ENCODE assay signal across 17 mouse cellular contexts in the genomic region with DNA sequence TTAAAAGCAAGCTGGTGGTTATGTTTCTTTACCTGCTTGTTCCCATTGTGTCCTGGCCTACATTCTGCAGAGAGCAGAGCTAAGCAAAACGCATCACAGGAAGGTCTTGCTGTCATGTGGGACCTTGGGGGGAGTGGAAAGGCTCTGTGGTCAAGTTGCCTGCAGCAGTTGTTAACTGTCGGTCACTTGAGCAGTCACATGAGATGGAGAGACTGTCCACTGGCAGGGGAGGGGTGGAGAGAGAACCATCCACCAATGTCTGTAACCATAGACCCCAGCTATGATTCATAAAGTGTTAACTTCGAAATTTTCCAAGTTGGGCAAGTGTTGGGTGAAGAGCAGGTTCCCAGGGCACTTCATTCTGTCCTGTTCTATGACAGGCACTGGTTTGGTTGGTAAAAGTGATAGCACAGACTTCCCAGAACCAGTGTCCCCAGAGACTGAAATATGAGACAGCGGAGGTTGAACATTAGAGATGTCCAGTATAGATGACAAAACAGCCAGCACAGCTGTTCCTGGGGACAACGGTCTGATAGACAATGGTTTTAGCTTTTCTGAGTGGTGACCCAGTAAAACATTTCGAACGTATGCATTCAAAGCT. TPM values are rescaled to one million over a fixed set of nuclear protein-coding genes. Genes with fewer than 3 reads are reported as not detected.
A peak's percentile ranks its signal among the peaks of the same experiment; 100 is the strongest.
DNase-seq lines count a peak whose midpoint lies in the region; ATAC-seq and TF ChIP-seq lines count a peak whose summit lies in the region.
"Had no signal": no experiment of that assay in that cellular context is flagged by ENCODE, and none has a peak within 500 bp of the region (broad histone marks: within the 10 kb centered on the region; RNA-seq: fewer than 3 reads in every experiment).

No protein-coding gene starts in this region.

- peak; percentile 47 for DNase-seq in gastrocnemius, adult 18-20 months (ENCODE audit: low spot score)
- no peak for DNase-seq in gastrocnemius, postnatal 4 days (ENCODE audit: low spot score in 2 of 2)
- peak; percentile 66 for DNase-seq in heart, embryonic 10.5 days (ENCODE audit: low spot score)
- DNase-seq in heart, postnatal 4 days, result peak; percentile 57
- DNase-seq in Muller cell, postnatal 12 days (ENCODE audit: inconsistent ontology term), result no peak
- DNase-seq: cerebellum, adult 11-12 months; kidney, adult 8-10 months; layer of hippocampus, postnatal 36 days; thymus, postnatal 36 days had no signal

- H3K79me2 ChIP-seq in C2C12 (ENCODE audit: control insufficient read depth, insufficient read depth), result no peaks in the 10 kb centered on the region

- no peak overlapping the region for H3K4me3 ChIP-seq in C2C12 (ENCODE audit: insufficient read depth, poor library complexity, severe bottlenecking)
- H3K4me3 ChIP-seq in heart, embryonic 10.5 days, result no peak overlapping the region
- H3K4me3 ChIP-seq in neural tube, embryonic 15.5 days (replicated peaks), result no peak overlapping the region
- H3K4me3 ChIP-seq: embryonic facial prominence, embryonic 12.5 days; megakaryocyte, embryonic 14.5 days had no signal

- no peaks in the 10 kb centered on the region for H3K36me3 ChIP-seq in C2C12 (ENCODE audit: control insufficient read depth, insufficient read depth)
- H3K36me3 ChIP-seq in heart, embryonic 10.5 days, result no peaks in the 10 kb centered on the region
- H3K36me3 ChIP-seq in neural tube, embryonic 15.5 days, result no peaks in the 10 kb centered on the region
- H3K36me3 ChIP-seq: embryonic facial prominence, embryonic 12.5 days had no signal

- no peaks in the 10 kb centered on the region for H3K79me3 ChIP-seq in C2C12 (ENCODE audit: low read depth)

- no peaks in the 10 kb centered on the region for H3K9me3 ChIP-seq in heart, embryonic 10.5 days
- no peaks in the 10 kb centered on the region for H3K9me3 ChIP-seq in neural tube, embryonic 15.5 days (replicated peaks)
- H3K9me3 ChIP-seq: embryonic facial prominence, embryonic 12.5 days; megakaryocyte, embryonic 14.5 days had no signal

- peaks cover 24% of the 10 kb centered on the region for H3K4me1 ChIP-seq in heart, embryonic 10.5 days
- no peaks in the 10 kb centered on the region for H3K4me1 ChIP-seq in neural tube, embryonic 15.5 days
- H3K4me1 ChIP-seq: embryonic facial prominence, embryonic 12.5 days; megakaryocyte, embryonic 14.5 days had no signal

- no peak overlapping the region for H3K4me2 ChIP-seq in neural tube, embryonic 15.5 days
- H3K4me2 ChIP-seq: embryonic facial prominence, embryonic 12.5 days had no signal

- no peak for ATAC-seq in cerebellum, adult (ENCODE audit: insufficient number of reproducible peaks, low FRiP score, low TSS enrichment)
- no peak for ATAC-seq in neural tube, embryonic 15.5 days (ENCODE audit: low FRiP score)

- peak overlapping the region; percentile 83 for H3K27ac ChIP-seq in heart, embryonic 10.5 days
- H3K27ac ChIP-seq in neural tube, embryonic 15.5 days (replicated peaks), result no peak overlapping the region
- H3K27ac ChIP-seq: embryonic facial prominence, embryonic 12.5 days had no signal

- 54% methylated on average over 7 of the region's 7 CpGs for WGBS in heart, embryonic 10.5 days
- WGBS in neural tube, embryonic 15.5 days, result 74% methylated on average over 7 of the region's 7 CpGs

- no peak overlapping the region for H3ac ChIP-seq in C2C12 (ENCODE audit: control insufficient read depth, insufficient read length, low read depth)

- H3K27me3 ChIP-seq in C2C12 (ENCODE audit: control insufficient read depth, insufficient read depth, insufficient read length), result no peaks in the 10 kb centered on the region
- no peaks in the 10 kb centered on the region for H3K27me3 ChIP-seq in heart, embryonic 10.5 days (ENCODE audit: insufficient read depth, poor library complexity, severe bottlenecking)
- H3K27me3 ChIP-seq in neural tube, embryonic 15.5 days (replicated peaks), result no peaks in the 10 kb centered on the region
- H3K27me3 ChIP-seq: embryonic facial prominence, embryonic 12.5 days; megakaryocyte, embryonic 14.5 days had no signal

- no peak for TF ChIP-seq CTCF in C2C12 (IDR thresholded peaks at IDR 0.05; ENCODE audit: control insufficient read depth, insufficient read depth, insufficient read length)

- no peak overlapping the region for H3K9ac ChIP-seq in neural tube, embryonic 15.5 days (replicated peaks)
- H3K9ac ChIP-seq: embryonic facial prominence, embryonic 12.5 days; forebrain, postnatal 0 days had no signal

TF ChIP-seq in C2C12, 6 proteins besides CTCF, POLR2A, EP300 and RAD21:
- TF ChIP-seq CEBPB (IDR thresholded peaks at IDR 0.05; ENCODE audit: low read depth), result no peak
- peak; percentile 63 for TF ChIP-seq USF1 (IDR thresholded peaks at IDR 0.05; ENCODE audit: low read depth)
- peak; percentile 77 for TF ChIP-seq MYOD1 (IDR thresholded peaks at IDR 0.05; ENCODE audit: control insufficient read depth, insufficient read length, low read depth)

RNA-seq across cellular contexts. Expression of gene Ppp1r14c, which starts 29.0 kb away (rescaled TPM):
- 10 to 100 TPM; 70.8 to 86.7 TPM for total RNA-seq in gastrocnemius, adult 18-20 months (2021)
- 100 to 1,000 TPM in 1 of 2 experiments, 10 to 100 TPM in 1; 96.0 to 107 TPM for total RNA-seq in gastrocnemius, postnatal 4 days (2021)
- 0.32 TPM for polyA plus RNA-seq in C2C12 (2012; fragmentation: generic; extraction: Trizol)
- 92.5 and 153 TPM in 2 replicates for polyA plus RNA-seq in heart, embryonic 10.5 days (2016; fragmentation: Nextera tagmentation; extraction: Ambion mirVana)
- 100 to 1,000 TPM; 269 to 291 TPM for total RNA-seq in heart, postnatal 4 days (2021)
- polyA plus RNA-seq in neural tube, embryonic 15.5 days (2015; fragmentation: Nextera tagmentation; extraction: Ambion mirVana), result 56.1 and 66.5 TPM in 2 replicates
- total RNA-seq: monocyte, adult 5-6 weeks had no signal
- polyA plus RNA-seq: spleen, adult 2 months had no signal

Comparison
In these comparisons a context has a peak if more than half of its experiments do, and no peak if none do; other contexts are left out.
1. DNase-seq: peak in gastrocnemius, adult 18-20 months (single experiment), heart, embryonic 10.5 days (single experiment) and heart, postnatal 4 days (single experiment); none in gastrocnemius, postnatal 4 days (0 of 2) and Muller cell, postnatal 12 days (single experiment).